Mouse (Mus musculus): ENCODE measurements at regions not wholly inside any gene's neighbourhood (a gene's known extent, or its start where the extent isn't known, plus 50 kb on each side); places are given as distances from the start of the nearest gene placed in this dataset.
A peak's percentile ranks its signal among the peaks of the same experiment; 100 is the strongest.
"Not testable (repeated sequence)": the region's sequence is repeated elsewhere in the genome, so short reads cannot be mapped to it uniquely, and the experiment has no call there.

GRCm38 (mm10) chr13:61805300-61805699, 235.4 kb upstream of the Cts3 start:
- DNase-seq = not testable (repeated sequence)

DNA sequence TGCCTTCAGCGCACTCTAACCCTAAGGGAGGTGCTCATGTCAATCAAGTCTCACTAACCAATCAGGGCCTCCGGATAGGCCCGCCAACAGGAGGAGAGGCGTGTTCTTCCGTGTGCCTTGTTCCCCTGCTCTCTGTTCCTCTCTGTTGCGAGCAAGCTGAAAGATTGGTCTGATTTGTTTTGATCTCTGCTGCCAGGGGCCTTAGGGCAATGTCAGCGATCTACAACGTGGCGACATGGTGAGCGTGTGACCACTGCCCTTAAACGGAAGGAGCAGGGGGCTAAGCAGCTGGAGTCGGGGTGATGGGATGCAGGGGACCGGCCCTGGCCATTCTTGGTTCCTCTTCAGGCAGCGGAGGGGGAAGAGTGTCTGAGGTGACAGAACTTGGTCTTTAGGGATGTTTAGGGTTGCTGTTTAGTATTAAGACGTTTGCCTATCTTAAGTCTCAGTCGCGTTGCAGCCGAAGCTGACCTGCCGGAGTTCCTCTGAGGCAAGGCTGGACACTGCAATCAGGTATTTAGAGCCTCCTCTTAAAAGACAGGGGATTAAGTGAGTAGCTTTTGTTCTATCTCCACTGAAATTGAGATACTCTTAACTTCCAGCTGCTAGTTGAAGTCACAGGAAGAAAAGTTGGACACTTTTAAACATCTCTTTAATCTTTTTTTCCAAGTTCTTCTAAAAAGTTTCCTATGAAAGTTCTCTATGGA, 234.4 kb upstream of the Cts3 start:
- peak; percentile 49 to 68 for DNase-seq

GRCm38 (mm10) chr13:61803763-61804162, 233.8 kb upstream of the Cts3 start:
- not testable (repeated sequence) for DNase-seq

GRCm38 (mm10) chr13:61763457-61763856, 193.5 kb upstream of the Cts3 start:
- not testable (repeated sequence) for DNase-seq

Small RNAs in the stretch of these regions (microRNA-seq; reads per million reads assigned to microRNA genes)
- gene Gm23739 = 0 reads per million in 2 experiments
